Mouse (Mus musculus) brain, embryonic 14.5 days (tissue): ENCODE measurements at regions not wholly inside any gene's neighbourhood (a gene's known extent, or its start where the extent isn't known, plus 50 kb on each side); places are given as distances from the start of the nearest gene placed in this dataset.

Experiments
- CTCF ChIP-seq: fragments of 200-500 bp; IDR thresholded peaks from 2 replicates; pipeline ENCODE4 v1.5.1; 2012; ENCODE audit warnings: inconsistent platforms, mild to moderate bottlenecking, moderate library complexity, borderline replicate concordance; ENCODE audit not compliant: insufficient read depth, insufficient read length; ENCODE audit errors: extremely low read depth
- POLR2A ChIP-seq: fragments of 200-500 bp; IDR thresholded peaks from 2 replicates; pipeline ENCODE4 v1.6.1; 2012; ENCODE audit warnings: mild to moderate bottlenecking, inconsistent platforms, borderline replicate concordance; ENCODE audit not compliant: poor library complexity, insufficient read depth, insufficient read length, severe bottlenecking; ENCODE audit errors: extremely low read depth

GRCm38 (mm10) chr1:28047379-28047778, 732.7 kb downstream of the Gm597 start:
- TF ChIP-seq CTCF = no peak
- TF ChIP-seq POLR2A = no peak
